In the genomic region with DNA sequence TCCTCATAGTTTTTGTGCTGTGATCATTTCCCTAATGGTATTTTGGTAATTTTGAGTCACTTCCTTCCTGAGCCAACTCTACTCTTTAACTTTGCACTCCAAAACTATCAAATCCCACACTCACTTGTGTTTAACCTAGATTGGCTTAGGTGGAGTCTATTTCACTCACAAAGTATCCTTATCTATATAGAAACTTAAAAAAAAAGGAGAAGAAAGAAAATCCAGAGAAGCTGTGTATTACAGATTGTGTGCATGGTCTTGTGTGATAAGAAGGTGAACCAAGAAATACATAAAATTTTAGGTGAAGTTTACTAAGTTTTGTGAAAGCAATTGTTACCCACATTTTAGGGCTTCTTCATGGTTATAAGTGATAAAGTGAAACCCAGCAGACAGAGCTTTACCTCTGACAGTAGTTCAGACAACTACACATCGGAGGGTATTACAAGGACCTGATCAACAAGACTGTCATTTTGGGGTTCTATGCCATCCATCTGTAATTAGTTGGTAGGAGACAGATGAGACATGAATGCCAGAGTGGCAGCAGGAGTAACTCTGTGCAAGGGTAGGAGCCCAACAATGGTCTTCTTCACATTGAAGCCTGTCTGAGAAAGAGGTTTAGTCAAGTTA, we compare ENCODE assay signal across 27 mouse cellular contexts.
DNase-seq lines count a peak whose midpoint lies in the region; ATAC-seq and TF ChIP-seq lines count a peak whose summit lies in the region.
"Had no signal": no experiment of that assay in that cellular context is flagged by ENCODE, and none has a peak within 500 bp of the region (broad histone marks: within the 10 kb centered on the region; RNA-seq: fewer than 3 reads in every experiment).

No protein-coding gene starts in this region.

- H3K4me2 ChIP-seq in heart, embryonic 11.5 days, result no peak overlapping the region
- H3K4me2 ChIP-seq in liver, postnatal 0 days (ENCODE audit: low read depth, low read length), result no peak overlapping the region
- H3K4me2 ChIP-seq in intestine, embryonic 15.5 days (replicated peaks), result no peak overlapping the region
- H3K4me2 ChIP-seq: hindbrain, embryonic 15.5 days; limb, embryonic 12.5 days had no signal

- TF ChIP-seq RAD21 in MEL (IDR thresholded peaks at IDR 0.05; ENCODE audit: low read depth, low read length), result no peak; the same call in 1 of the 2 replicates

- DNase-seq in heart, postnatal 10 days, result no peak
- peak; percentile 75 for DNase-seq in MEL (ENCODE audit: low read depth, low spot score)
- no peak for DNase-seq in liver, postnatal 0 days
- DNase-seq in right cerebral cortex, postnatal 14 days, result no peak
- DNase-seq in right cerebral cortex, postnatal 10 days (ENCODE audit: low spot score in 2 of 2), result no peak
- DNase-seq: adrenal gland, postnatal 10 days; cerebellum, adult 11 months; cerebellum, adult 9-11 months; gastrocnemius, postnatal 25 days; heart, adult 18-20 months; heart, postnatal 4 days; kidney, adult 8-10 months; kidney, postnatal 10 days; layer of hippocampus, postnatal 36 days; lung, adult 2 months; thymus, adult 2 months; thymus, postnatal 4 days had no signal

- H3K9ac ChIP-seq in heart, embryonic 11.5 days (ENCODE audit: low read depth, low read length), result no peak overlapping the region
- no peak overlapping the region for H3K9ac ChIP-seq in MEL (ENCODE audit: control insufficient read depth, low read depth, low read length, poor library complexity, severe bottlenecking)
- H3K9ac ChIP-seq in liver, postnatal 0 days (replicated peaks), result no peak overlapping the region
- no peak overlapping the region for H3K9ac ChIP-seq in intestine, embryonic 15.5 days
- H3K9ac ChIP-seq: hindbrain, embryonic 15.5 days; limb, embryonic 12.5 days had no signal

- intact Hi-C loops in heart, postnatal 10 days (cut with DNase I), result no loop called here

- WGBS in heart, embryonic 11.5 days (ENCODE audit: insufficient replicate concordance), result 87% methylated on average over 1 of the region's 1 CpGs
- WGBS in liver, postnatal 0 days (ENCODE audit: insufficient replicate concordance), result 57% methylated on average over 1 of the region's 1 CpGs
- 88% methylated on average over 1 of the region's 1 CpGs for WGBS in intestine, embryonic 15.5 days

- H3K79me2 ChIP-seq in MEL (ENCODE audit: control insufficient read depth, insufficient read depth, low read length, poor library complexity), result no peaks in the 10 kb centered on the region

- H3K4me1 ChIP-seq in heart, embryonic 11.5 days (ENCODE audit: control insufficient read depth, insufficient read depth, low read length), result no peaks in the 10 kb centered on the region
- H3K4me1 ChIP-seq in MEL (ENCODE audit: control insufficient read depth in 1 of 2, insufficient read depth in 2 of 2, low read length in 2 of 2), result peaks cover 7 to 8% of the 10 kb centered on the region in 2 experiments
- 0 out of 2 replicates have a peak, but pooled peaks cover 2% of the 10 kb centered on the region for H3K4me1 ChIP-seq in liver, postnatal 0 days (ENCODE audit: insufficient read depth)
- no peaks in the 10 kb centered on the region for H3K4me1 ChIP-seq in intestine, embryonic 15.5 days (replicated peaks)
- H3K4me1 ChIP-seq: embryonic facial prominence, embryonic 10.5 days; forebrain, embryonic 10.5 days; hindbrain, embryonic 15.5 days; limb, embryonic 12.5 days; midbrain, embryonic 10.5 days had no signal

- no peaks in the 10 kb centered on the region for H3K36me3 ChIP-seq in heart, embryonic 11.5 days (ENCODE audit: control insufficient read depth, insufficient read depth, low read length)
- peaks cover 0 to 3% of the 10 kb centered on the region in 2 experiments; a peak in 1 of 4 replicates for H3K36me3 ChIP-seq in MEL (ENCODE audit: control insufficient read depth in 1 of 2, insufficient read depth in 2 of 2, low read length in 2 of 2)
- H3K36me3 ChIP-seq in liver, postnatal 0 days (replicated peaks; ENCODE audit: insufficient read depth, low read length), result no peaks in the 10 kb centered on the region
- H3K36me3 ChIP-seq in intestine, embryonic 15.5 days, result no peaks in the 10 kb centered on the region
- H3K36me3 ChIP-seq: embryonic facial prominence, embryonic 10.5 days; forebrain, embryonic 10.5 days; hindbrain, embryonic 15.5 days; limb, embryonic 12.5 days; midbrain, embryonic 10.5 days had no signal

- TF ChIP-seq EP300 in MEL (IDR thresholded peaks at IDR 0.05; ENCODE audit: low read depth in 1 of 2, low read length in 2 of 2), result peak; percentile 88 to 94
- TF ChIP-seq EP300 in liver, postnatal 0 days (IDR thresholded peaks at IDR 0.05; ENCODE audit: low read depth), result peak; percentile 99

- H3K27ac ChIP-seq in heart, embryonic 11.5 days (ENCODE audit: low read depth, low read length), result peak overlapping the region; percentile 46; the same call in 1 of the 2 replicates
- H3K27ac ChIP-seq in MEL (ENCODE audit: control insufficient read depth, low read depth, low read length), result peak overlapping the region; percentile 77
- 0 out of 2 replicates have a peak overlapping the region, but pooled peaks have one; percentile 9 for H3K27ac ChIP-seq in liver, postnatal 0 days (ENCODE audit: low read depth)
- no peak overlapping the region for H3K27ac ChIP-seq in intestine, embryonic 15.5 days
- H3K27ac ChIP-seq: embryonic facial prominence, embryonic 10.5 days; forebrain, embryonic 10.5 days; hindbrain, embryonic 15.5 days; layer of hippocampus, adult 2 months; limb, embryonic 12.5 days; midbrain, embryonic 10.5 days had no signal

- no peak for TF ChIP-seq CTCF in MEL (IDR thresholded peaks at IDR 0.05 in 2 of 3, conservative IDR thresholded peaks at IDR 0.05 in 1 of 3; ENCODE audit: control insufficient read depth in 1 of 3, insufficient read depth in 1 of 3, low read depth in 2 of 3, low read length in 3 of 3, poor library complexity in 1 of 3, severe bottlenecking in 1 of 3)
- TF ChIP-seq CTCF in liver, postnatal 0 days (IDR thresholded peaks at IDR 0.05; ENCODE audit: low read depth), result no peak

- H3K4me3 ChIP-seq in heart, embryonic 11.5 days (ENCODE audit: low read depth, low read length), result no peak overlapping the region
- H3K4me3 ChIP-seq in MEL (ENCODE audit: control insufficient read depth in 1 of 2, insufficient read depth in 1 of 2, low read depth in 2 of 2, low read length in 2 of 2), result 0 out of 4 replicates have a peak overlapping the region, but pooled peaks of 1 of the 2 experiments have one; percentile 15
- H3K4me3 ChIP-seq in liver, postnatal 0 days (ENCODE audit: low read depth, low read length), result no peak overlapping the region
- H3K4me3 ChIP-seq in intestine, embryonic 15.5 days (replicated peaks), result no peak overlapping the region
- H3K4me3 ChIP-seq: embryonic facial prominence, embryonic 10.5 days; forebrain, embryonic 10.5 days; hindbrain, embryonic 15.5 days; layer of hippocampus, adult 2 months; limb, embryonic 12.5 days; midbrain, embryonic 10.5 days had no signal

- no peaks in the 10 kb centered on the region for H3K9me3 ChIP-seq in heart, embryonic 11.5 days (replicated peaks; ENCODE audit: control insufficient read depth, low read length)
- H3K9me3 ChIP-seq in MEL (replicated peaks; ENCODE audit: insufficient read depth, low read length), result no peaks in the 10 kb centered on the region
- no peaks in the 10 kb centered on the region for H3K9me3 ChIP-seq in liver, postnatal 0 days (ENCODE audit: low read length)
- no peaks in the 10 kb centered on the region for H3K9me3 ChIP-seq in intestine, embryonic 15.5 days
- H3K9me3 ChIP-seq: embryonic facial prominence, embryonic 10.5 days; forebrain, embryonic 10.5 days; hindbrain, embryonic 15.5 days; limb, embryonic 12.5 days; midbrain, embryonic 10.5 days had no signal

- TF ChIP-seq POLR2A in MEL (IDR thresholded peaks at IDR 0.05; ENCODE audit: control insufficient read depth in 1 of 2, insufficient read depth in 1 of 2, low read depth in 1 of 2, low read length in 2 of 2, poor library complexity in 1 of 2), result no peak

- H3K27me3 ChIP-seq in heart, embryonic 11.5 days (ENCODE audit: control insufficient read depth, insufficient read depth, low read length), result no peaks in the 10 kb centered on the region
- no peaks in the 10 kb centered on the region for H3K27me3 ChIP-seq in MEL (ENCODE audit: control insufficient read depth in 1 of 2, insufficient read depth in 2 of 2, low read length in 2 of 2)
- H3K27me3 ChIP-seq in liver, postnatal 0 days (ENCODE audit: insufficient read depth, low read length), result no peaks in the 10 kb centered on the region
- no peaks in the 10 kb centered on the region for H3K27me3 ChIP-seq in intestine, embryonic 15.5 days (replicated peaks)
- H3K27me3 ChIP-seq: hindbrain, embryonic 15.5 days; limb, embryonic 12.5 days had no signal

- peak; percentile 66 for ATAC-seq in heart, embryonic 11.5 days (replicated peaks; ENCODE audit: insufficient number of reproducible peaks, low FRiP score, low TSS enrichment)
- ATAC-seq in hematopoietic stem cell, adult 5-6 weeks (replicated peaks in 1 of 2; ENCODE audit: insufficient read depth in 1 of 2, low FRiP score in 2 of 2, low TSS enrichment in 1 of 2, low read depth in 1 of 2, poor library complexity in 2 of 2, severe bottlenecking in 2 of 2), result peak; percentile 84 to 91
- peak; percentile 90 for ATAC-seq in liver, postnatal 0 days
- ATAC-seq in intestine, embryonic 15.5 days, result no peak
- ATAC-seq: forebrain, embryonic 16.5 days had no signal

TF ChIP-seq in MEL, 35 proteins besides CTCF, POLR2A, EP300 and RAD21 (continues in another document):
- TF ChIP-seq JUND (IDR thresholded peaks at IDR 0.05; ENCODE audit: low read depth, low read length) (no peak), MXI1 (IDR thresholded peaks at IDR 0.05; ENCODE audit: low read depth, low read length) (0 out of 2 replicates have a peak, but pooled peaks have one; percentile 27), SMC3 (IDR thresholded peaks at IDR 0.05; ENCODE audit: low read depth, low read length) (no peak), E2F4 (IDR thresholded peaks at IDR 0.05; ENCODE audit: borderline replicate concordance, low read depth, low read length) (no peak), GABPA (IDR thresholded peaks at IDR 0.05; ENCODE audit: low read depth, low read length) (no peak), TCF12 (IDR thresholded peaks at IDR 0.05; ENCODE audit: low read depth, low read length) (peak; percentile 97), NELFE (IDR thresholded peaks at IDR 0.05; ENCODE audit: low read depth, low read length) (no peak), ZKSCAN1 (IDR thresholded peaks at IDR 0.05; ENCODE audit: low read depth, low read length) (no peak), MYC (IDR thresholded peaks at IDR 0.05; ENCODE audit: low read depth, low read length) (no peak), USF2 (IDR thresholded peaks at IDR 0.05; ENCODE audit: borderline replicate concordance in 1 of 2, insufficient read depth in 1 of 2, low read depth in 1 of 2, low read length in 2 of 2) (no peak), ZNF384 (IDR thresholded peaks at IDR 0.05; ENCODE audit: low read depth, low read length) (peak; percentile 94), RCOR1 (IDR thresholded peaks at IDR 0.05; ENCODE audit: low read depth, low read length) (peak; percentile 94), MAZ (IDR thresholded peaks at IDR 0.05; ENCODE audit: low read depth, low read length) (no peak), GATA1 (IDR thresholded peaks at IDR 0.05; ENCODE audit: low read depth, low read length) (peak; percentile 84), ZC3H11A (IDR thresholded peaks at IDR 0.05; ENCODE audit: low read depth, low read length) (no peak)
